Mouse (Mus musculus) CH12.LX (cell line): ENCODE results near the gene Ptpn5.

Experiments
- CHD1 ChIP-seq: IDR thresholded peaks from 2 replicates; pipeline ENCODE4 v1.6.1; 2012; ENCODE audit warnings: low read depth, low read length, improper control_type of control experiment, inconsistent platforms
- CTCF ChIP-seq, 2 experiments: IDR thresholded peaks in 1 of 2; conservative IDR thresholded peaks in 1 of 2; 2 replicates each; pipeline ENCODE4 v1.5.1; 2011 to 2012; ENCODE audit warnings: low read depth in 2 of 2, low read length in 2 of 2, improper control_type of control experiment in 1 of 2, inconsistent platforms in 1 of 2, mild to moderate bottlenecking in 1 of 2, moderate library complexity in 1 of 2
- POLR2A ChIP-seq: IDR thresholded peaks from 2 replicates; pipeline ENCODE4 v1.6.1; 2011; ENCODE audit warnings: low read depth, mild to moderate bottlenecking, improper control_type of control experiment, low read length

DNA sequence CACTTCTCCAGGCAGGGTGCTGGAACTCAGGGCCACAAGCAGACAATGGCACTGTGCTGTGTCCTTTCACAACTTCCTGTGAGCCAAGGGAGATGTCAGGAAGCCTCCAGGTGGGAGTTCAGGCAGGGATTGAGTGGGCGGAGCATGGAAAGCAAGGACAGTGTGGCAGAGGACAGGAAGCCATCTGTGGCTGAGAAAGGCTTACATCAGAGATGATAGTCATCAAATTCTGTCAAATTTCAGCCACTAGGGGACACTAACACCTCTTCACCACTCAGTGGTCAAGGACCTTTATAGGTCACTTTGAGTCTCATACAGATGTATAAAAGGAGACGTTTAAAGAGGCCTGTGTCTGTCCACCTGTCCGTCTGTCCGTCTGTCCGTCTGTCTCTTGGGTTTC is 60.9 kb downstream of the Ptpn5 start:
- TF ChIP-seq CHD1 (no peak), CTCF (conservative IDR thresholded peaks at IDR 0.05 in 1 of 2, IDR thresholded peaks at IDR 0.05 in 1 of 2; ENCODE audit: low read depth in 2 of 2, low read length in 2 of 2) (peak; percentile 50 to 79), POLR2A (no peak)
